Mouse (Mus musculus) stomach, postnatal 0 days (tissue): Measurements from ENCODE around the gene 4930505A04Rik.

ENCODE experiments used
- CTCF ChIP-seq: IDR thresholded peaks from 2 replicates; pipeline ENCODE4 v1.5.1; 2016; ENCODE audit warnings: antibody characterized with exemption, low read depth, mild to moderate bottlenecking, moderate library complexity
- EP300 ChIP-seq: optimal IDR thresholded peaks from 2 replicates; pipeline ENCODE3; 2016; ENCODE audit warnings: antibody characterized with exemption

DNA sequence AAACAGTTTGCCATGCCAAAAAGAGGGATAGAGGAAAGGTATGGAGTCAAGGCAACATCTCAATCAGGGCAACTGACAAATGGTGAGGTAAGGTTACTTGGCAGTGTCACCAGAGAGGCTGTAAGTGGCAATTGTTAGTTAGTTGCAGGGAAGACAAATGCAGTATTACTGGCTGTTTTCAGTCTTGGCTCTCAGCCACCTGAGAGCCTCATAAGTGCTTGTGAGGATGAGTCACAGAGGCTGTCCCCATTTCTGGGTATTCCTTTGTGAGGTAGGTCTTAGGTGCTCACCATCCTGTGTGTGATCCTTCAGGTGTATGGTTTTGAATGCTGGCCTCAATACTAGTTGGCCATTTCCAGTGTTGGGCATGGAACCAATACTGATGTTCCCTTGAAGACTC is 77.3 kb downstream of the 4930505A04Rik start:
- TF ChIP-seq CTCF (no peak), EP300 (no peak)
